ENCODE assay signal across 19 mouse cellular contexts in genomic region chr1:35951082-35951481, GRCm38 (mm10).
DNase-seq lines count a peak whose midpoint lies in the region; ATAC-seq and TF ChIP-seq lines count a peak whose summit lies in the region.
"Had no signal": no experiment of that assay in that cellular context is flagged by ENCODE, and none has a peak within 500 bp of the region (broad histone marks: within the 10 kb centered on the region; RNA-seq: fewer than 3 reads in every experiment).

No protein-coding gene starts in this region.

- H3K9me3 ChIP-seq in forebrain, postnatal 0 days (ENCODE audit: low read length), result no peaks in the 10 kb centered on the region
- H3K9me3 ChIP-seq in forebrain, embryonic 11.5 days (ENCODE audit: control insufficient read depth, low read length), result no peaks in the 10 kb centered on the region
- peaks cover 3% of the 10 kb centered on the region; the same call in 1 of the 2 replicates for H3K9me3 ChIP-seq in hindbrain, embryonic 14.5 days (ENCODE audit: control insufficient read depth, low read length)
- H3K9me3 ChIP-seq: G1E; kidney, embryonic 15.5 days; liver, embryonic 13.5 days; neural tube, embryonic 15.5 days had no signal

- H3K4me1 ChIP-seq in forebrain, postnatal 0 days (ENCODE audit: insufficient read depth), result no peaks in the 10 kb centered on the region
- no peaks in the 10 kb centered on the region for H3K4me1 ChIP-seq in forebrain, embryonic 11.5 days (replicated peaks; ENCODE audit: control insufficient read depth, insufficient read depth, low read length)
- H3K4me1 ChIP-seq in hindbrain, embryonic 14.5 days (replicated peaks; ENCODE audit: control insufficient read depth, insufficient read depth, low read length), result no peaks in the 10 kb centered on the region
- H3K4me1 ChIP-seq: kidney, embryonic 15.5 days; liver, embryonic 13.5 days; neural tube, embryonic 15.5 days had no signal

- H3K27ac ChIP-seq in forebrain, postnatal 0 days (ENCODE audit: low read depth, low read length), result no peak overlapping the region
- H3K27ac ChIP-seq in forebrain, embryonic 11.5 days (ENCODE audit: low read depth, low read length), result no peak overlapping the region
- no peak overlapping the region for H3K27ac ChIP-seq in hindbrain, embryonic 14.5 days
- H3K27ac ChIP-seq: kidney, embryonic 15.5 days; liver, embryonic 13.5 days; neural tube, embryonic 15.5 days had no signal

- no peaks in the 10 kb centered on the region for H3K27me3 ChIP-seq in forebrain, postnatal 0 days (ENCODE audit: insufficient read depth, low read length)
- no peaks in the 10 kb centered on the region for H3K27me3 ChIP-seq in forebrain, embryonic 11.5 days (ENCODE audit: control insufficient read depth, insufficient read depth, low read length)
- no peaks in the 10 kb centered on the region for H3K27me3 ChIP-seq in hindbrain, embryonic 14.5 days (ENCODE audit: control insufficient read depth, insufficient read depth, low read length)
- H3K27me3 ChIP-seq: kidney, embryonic 15.5 days; liver, embryonic 13.5 days; neural tube, embryonic 15.5 days had no signal

- peak; percentile 53; the same call in 1 of the 2 replicates for ATAC-seq in forebrain, postnatal 0 days
- ATAC-seq in forebrain, embryonic 11.5 days (replicated peaks; ENCODE audit: low FRiP score), result no peak
- ATAC-seq in megakaryocyte, adult 5-6 weeks (ENCODE audit: poor library complexity, severe bottlenecking), result peak; percentile 56
- no peak for ATAC-seq in hindbrain, embryonic 14.5 days (ENCODE audit: low FRiP score)
- ATAC-seq in CD4-positive, CD25-positive, alpha-beta regulatory T cell, adult 4 months, result no peak
- ATAC-seq: midbrain, embryonic 16.5 days had no signal

- peak; percentile 57 for DNase-seq in forebrain, postnatal 0 days
- DNase-seq in forebrain, embryonic 11.5 days (ENCODE audit: low spot score), result no peak
- DNase-seq in MN1 (ENCODE audit: low spot score), result peak; percentile 61
- DNase-seq in layer of hippocampus, adult 18-20 months (ENCODE audit: low spot score in 2 of 2), result peak; percentile 51 to 61
- no peak for DNase-seq in hindbrain, embryonic 14.5 days (ENCODE audit: low spot score)
- no peak for DNase-seq in yolk sac, embryonic 10.5 days (ENCODE audit: low spot score)
- DNase-seq: adrenal gland, postnatal 25 days; B cell, adult 2 months; cerebellum, adult 11 months; gastrocnemius, postnatal 36 days; liver, embryonic 13.5 days; lung, postnatal 36 days had no signal

- WGBS in forebrain, postnatal 0 days, result 31% methylated on average over 4 of the region's 4 CpGs
- 73% methylated on average over 4 of the region's 4 CpGs for WGBS in forebrain, embryonic 11.5 days
- 53% methylated on average over 4 of the region's 4 CpGs for WGBS in hindbrain, embryonic 14.5 days

- TF ChIP-seq CTCF in forebrain, postnatal 0 days (IDR thresholded peaks at IDR 0.05; ENCODE audit: low read depth), result no peak

- H3K36me3 ChIP-seq in forebrain, postnatal 0 days (ENCODE audit: insufficient read depth), result no peaks in the 10 kb centered on the region
- H3K36me3 ChIP-seq in forebrain, embryonic 11.5 days (ENCODE audit: control insufficient read depth, insufficient read depth, low read length), result no peaks in the 10 kb centered on the region
- no peaks in the 10 kb centered on the region for H3K36me3 ChIP-seq in hindbrain, embryonic 14.5 days (replicated peaks; ENCODE audit: control insufficient read depth, insufficient read depth)
- H3K36me3 ChIP-seq: G1E; kidney, embryonic 15.5 days; liver, embryonic 13.5 days; neural tube, embryonic 15.5 days had no signal

- H3K9ac ChIP-seq in forebrain, postnatal 0 days, result no peak overlapping the region
- H3K9ac ChIP-seq in forebrain, embryonic 11.5 days (ENCODE audit: low read length), result no peak overlapping the region
- H3K9ac ChIP-seq in hindbrain, embryonic 14.5 days, result no peak overlapping the region
- H3K9ac ChIP-seq: kidney, embryonic 15.5 days; liver, embryonic 13.5 days; neural tube, embryonic 15.5 days had no signal

- H3K4me3 ChIP-seq in forebrain, postnatal 0 days (ENCODE audit: low read depth, low read length), result no peak overlapping the region
- H3K4me3 ChIP-seq in forebrain, embryonic 11.5 days (ENCODE audit: low read depth, low read length), result no peak overlapping the region
- H3K4me3 ChIP-seq in hindbrain, embryonic 14.5 days (replicated peaks; ENCODE audit: low read length), result no peak overlapping the region
- H3K4me3 ChIP-seq: erythroblast, embryonic 14.5 days; kidney, embryonic 15.5 days; liver, embryonic 13.5 days; neural tube, embryonic 15.5 days had no signal

- H3K4me2 ChIP-seq in forebrain, postnatal 0 days (ENCODE audit: low read depth), result no peak overlapping the region
- no peak overlapping the region for H3K4me2 ChIP-seq in forebrain, embryonic 11.5 days (ENCODE audit: low read depth, low read length, severe bottlenecking)
- H3K4me2 ChIP-seq in hindbrain, embryonic 14.5 days (replicated peaks), result no peak overlapping the region
- H3K4me2 ChIP-seq: kidney, embryonic 15.5 days; liver, embryonic 13.5 days; neural tube, embryonic 15.5 days had no signal

Comparison
In these comparisons a context has a peak if more than half of its experiments do, and no peak if none do; other contexts are left out.
1. ATAC-seq: peak in forebrain, postnatal 0 days (single experiment) and megakaryocyte, adult 5-6 weeks (single experiment); none in forebrain, embryonic 11.5 days (single experiment), hindbrain, embryonic 14.5 days (single experiment) and CD4-positive, CD25-positive, alpha-beta regulatory T cell, adult 4 months (single experiment).
2. DNase-seq: peak in forebrain, postnatal 0 days (single experiment), MN1 (single experiment) and layer of hippocampus, adult 18-20 months (2 of 2); none in forebrain, embryonic 11.5 days (single experiment), hindbrain, embryonic 14.5 days (single experiment) and yolk sac, embryonic 10.5 days (single experiment).